Mouse (Mus musculus): ENCODE data around the gene Pno1.
"Not testable (repeated sequence)": the region's sequence is repeated elsewhere in the genome, so short reads cannot be mapped to it uniquely, and the experiment has no call there.

The Pno1 gene

DNA sequence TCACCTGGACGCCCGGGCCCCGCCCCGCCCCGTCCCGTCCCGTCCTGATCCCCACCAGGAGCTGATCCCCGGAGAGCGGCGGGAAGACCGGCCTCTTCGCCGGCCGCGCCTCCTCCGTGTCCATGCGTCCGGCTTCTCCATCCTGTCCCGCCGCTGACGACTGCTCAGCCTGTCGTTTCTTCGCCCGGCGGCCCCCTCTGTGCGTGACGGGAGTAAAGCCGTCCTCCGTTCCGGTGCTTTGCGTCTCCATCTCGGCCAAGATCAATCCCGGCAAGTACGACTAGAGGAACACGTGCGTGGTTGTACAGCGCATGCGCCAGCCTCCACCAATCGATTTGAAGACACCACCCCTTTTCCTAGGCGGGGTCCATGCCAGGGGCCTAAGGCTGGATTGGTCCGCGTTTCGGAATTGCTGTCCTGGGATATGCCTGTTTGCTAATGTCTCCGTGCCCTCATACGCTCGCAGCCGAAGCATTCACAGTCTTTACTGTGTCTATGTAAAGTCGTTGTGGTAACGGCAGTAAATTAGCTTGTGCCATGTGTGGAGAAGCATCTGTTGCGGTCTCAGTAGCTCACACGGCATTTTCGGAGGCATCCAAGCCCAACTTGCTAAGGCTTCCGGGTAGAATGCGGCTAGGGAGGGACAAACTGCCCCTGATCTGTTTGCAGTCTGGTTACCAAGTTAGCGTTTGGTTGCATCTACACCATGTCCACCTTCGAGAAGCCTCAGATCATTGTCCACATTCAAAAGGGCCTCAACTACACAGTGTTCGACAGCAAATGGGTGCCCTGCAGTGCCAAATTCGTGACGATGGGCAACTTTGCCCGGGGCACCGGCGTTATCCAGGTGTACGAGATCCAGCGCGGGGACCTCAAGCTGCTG, at the start of gene Pno1:
TSS of gene Pno1 (minus strand) at position 311 of the 883 bp plus-strand sequence.
- peak; percentile 95 for DNase-seq (ENCODE audit: low read depth, low spot score)

DNA sequence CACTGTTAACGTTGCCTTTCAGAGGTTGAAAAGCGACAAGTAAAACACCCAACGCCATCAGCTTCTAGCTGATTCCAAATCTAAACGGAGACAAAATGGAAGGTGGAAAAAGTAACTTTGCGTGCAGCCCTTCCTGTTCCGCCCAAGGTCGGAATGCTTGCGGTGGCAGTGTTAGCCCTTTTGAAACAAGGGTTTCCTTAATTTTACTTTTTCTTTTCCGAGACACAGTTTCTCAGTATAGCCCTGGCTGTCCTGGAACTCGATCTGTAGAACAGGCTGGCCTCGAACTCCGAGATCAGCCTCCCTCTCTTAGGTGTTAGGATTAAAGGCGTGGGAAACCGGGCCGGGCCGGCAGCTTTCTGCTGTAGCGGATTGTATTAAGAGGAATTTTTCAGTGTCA, 46.5 kb upstream of the Pno1 start:
- no peak for DNase-seq (ENCODE audit: low read depth, low spot score)

DNA sequence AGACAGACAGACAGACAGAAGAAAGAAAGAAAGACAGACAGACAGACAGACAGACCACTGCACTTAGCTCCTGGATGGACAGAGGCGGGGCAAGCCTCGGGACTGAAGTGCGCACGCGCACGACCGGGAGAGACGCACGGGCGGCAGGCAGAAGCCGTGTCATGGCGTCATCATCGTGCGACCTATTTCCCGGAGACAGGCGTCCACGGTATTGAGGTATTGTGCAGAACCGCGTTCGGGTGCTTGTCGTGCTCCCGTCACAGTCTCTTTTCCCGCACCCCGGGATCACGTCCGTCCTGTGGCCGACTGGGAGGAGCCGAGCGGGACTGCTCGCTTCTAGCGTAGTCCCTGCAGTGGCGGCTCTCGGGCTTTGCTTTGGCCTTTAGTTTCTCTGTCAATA, 46.1 kb upstream of the Pno1 start, which contains the start of gene C1d:
TSS of gene C1d (plus strand) at position 137 of the 400 bp plus-strand sequence.
- DNase-seq (ENCODE audit: low read depth, low spot score), result peak; percentile 91

DNA sequence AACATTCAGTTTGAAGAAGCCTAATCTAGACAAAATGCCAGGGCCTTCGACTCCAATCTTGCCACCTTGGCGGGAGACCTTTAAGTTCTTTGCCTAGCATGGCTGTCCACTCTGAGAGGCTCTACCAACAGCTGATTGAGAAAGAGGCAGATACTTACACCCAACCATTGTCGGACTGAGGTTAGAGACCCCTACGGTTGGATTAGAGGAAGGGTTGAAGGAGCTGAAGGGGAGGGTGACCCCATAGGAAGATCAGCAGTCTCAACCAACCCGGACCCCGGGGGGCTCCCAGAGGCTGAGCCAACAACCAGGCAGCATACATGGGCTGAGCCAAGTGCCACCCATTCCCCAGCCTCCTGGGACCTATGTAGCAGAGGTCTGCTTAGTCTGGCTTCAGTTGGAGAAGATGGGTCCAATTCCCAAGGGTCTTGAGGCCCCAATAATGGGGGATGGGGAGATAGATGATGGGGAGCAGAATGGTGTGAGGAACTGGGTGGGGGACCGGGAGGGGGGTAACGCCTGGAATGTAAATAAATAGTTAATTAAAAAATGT, 45.5 kb upstream of the Pno1 start:
- DNase-seq (ENCODE audit: low read depth, low spot score), result no peak

DNA sequence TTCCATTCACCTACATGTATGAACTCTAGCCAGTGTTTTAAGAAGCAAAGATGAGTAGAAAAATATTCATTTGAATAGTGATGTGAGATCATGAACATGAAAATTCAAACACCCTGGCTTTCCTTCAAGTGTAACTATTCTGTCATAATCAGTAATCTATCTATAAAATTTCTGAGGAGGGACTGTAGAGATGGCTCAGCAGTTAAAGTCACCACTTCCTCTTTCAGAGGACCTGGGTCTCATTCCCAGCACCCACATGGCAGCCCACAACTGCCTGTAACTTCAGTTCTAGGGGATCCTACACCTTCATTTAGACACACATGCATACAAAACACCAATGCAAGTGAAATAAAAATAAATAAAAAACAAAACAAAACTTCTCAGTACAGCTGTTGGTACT, 37.3 kb upstream of the Pno1 start:
- no peak for DNase-seq (ENCODE audit: low read depth, low spot score)

DNA sequence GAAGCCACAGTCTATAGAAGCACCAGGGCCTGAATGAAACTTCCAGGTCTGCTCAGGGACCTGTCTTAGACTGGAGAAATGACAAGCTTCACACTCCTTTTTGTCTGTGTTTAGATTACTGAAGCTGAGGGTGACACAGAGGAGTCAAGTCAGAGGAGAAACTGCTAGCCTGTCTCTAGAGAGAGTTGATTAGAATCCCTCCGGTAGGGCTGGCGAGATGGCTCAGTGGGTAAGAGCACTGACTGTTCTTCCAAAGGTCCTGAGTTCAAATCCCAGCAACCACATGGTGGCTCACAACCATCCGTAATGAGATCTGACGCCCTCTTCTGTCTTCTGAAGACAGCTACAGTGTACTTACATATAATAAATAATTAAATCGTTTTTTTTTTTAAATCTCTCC, 27.2 kb upstream of the Pno1 start:
- DNase-seq (ENCODE audit: low read depth, low spot score), result not testable (repeated sequence)

DNA sequence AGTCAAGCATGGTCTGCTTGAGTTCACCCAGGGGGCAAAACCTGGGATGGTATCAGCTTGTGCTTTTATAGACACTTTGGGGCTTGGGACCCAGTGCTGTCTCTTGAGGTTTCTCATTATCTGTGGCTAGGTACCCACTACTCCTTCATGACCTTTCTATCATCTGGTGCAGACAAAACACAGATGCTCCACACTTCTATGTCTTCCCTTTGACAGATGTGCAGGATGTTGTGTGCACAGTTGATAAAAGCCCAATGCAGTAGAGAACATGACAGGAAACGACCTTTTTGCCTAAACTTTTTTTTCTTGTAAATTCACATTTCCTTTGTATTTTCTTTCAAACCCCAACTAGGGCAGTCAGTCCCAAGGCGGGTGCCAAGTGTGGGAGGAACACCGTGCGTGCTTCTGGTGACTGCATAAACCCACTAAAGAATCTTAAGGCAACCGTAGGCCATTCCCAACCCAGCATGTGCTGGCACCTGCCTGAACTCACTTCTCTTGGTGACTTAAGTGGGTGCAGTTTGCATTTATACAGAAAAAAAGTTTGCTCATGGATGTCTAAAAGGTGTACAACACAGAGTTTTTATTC, 25.2 kb upstream of the Pno1 start:
- DNase-seq (ENCODE audit: low read depth, low spot score), result no peak

DNA sequence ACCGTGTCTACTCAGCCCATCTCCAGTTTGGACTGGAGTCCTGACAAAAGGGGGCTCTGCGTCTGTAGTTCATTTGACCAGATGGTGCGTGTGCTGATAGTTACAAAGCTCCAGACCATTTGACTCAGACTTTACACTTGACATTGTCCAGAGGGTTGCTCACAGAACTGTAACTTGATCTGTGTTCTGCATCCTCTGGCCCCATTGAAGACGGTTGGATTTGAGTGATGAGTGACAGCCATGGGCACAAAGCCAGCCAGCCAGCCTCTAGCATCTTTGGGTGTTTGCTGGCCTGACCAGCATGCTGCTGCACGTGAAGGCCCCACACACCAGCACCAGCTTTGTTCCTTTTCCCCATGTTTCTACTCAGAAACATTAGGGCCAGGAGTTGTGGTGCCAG, 21.4 kb upstream of the Pno1 start:
- no peak for DNase-seq (ENCODE audit: low read depth, low spot score)

DNA sequence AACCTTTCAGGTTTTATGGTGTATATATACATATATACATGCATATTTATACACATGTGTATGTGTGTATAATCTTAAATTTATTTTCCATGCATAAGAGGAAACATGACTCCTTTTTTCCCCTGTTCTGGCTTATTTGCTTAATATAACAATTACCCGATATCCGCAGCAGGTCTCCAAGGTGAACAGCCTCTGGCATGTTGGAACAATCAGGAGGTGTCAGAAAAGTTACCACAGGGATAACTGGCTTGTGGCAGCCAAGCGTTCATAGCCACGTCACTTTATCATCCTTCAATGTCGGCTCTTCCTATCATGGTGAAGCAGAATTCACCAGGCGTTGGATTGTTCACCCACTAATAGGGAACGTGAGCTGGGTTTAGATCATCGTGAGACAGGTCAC, 9.8 kb upstream of the Pno1 start:
- no peak for DNase-seq (ENCODE audit: low read depth, low spot score)

DNA sequence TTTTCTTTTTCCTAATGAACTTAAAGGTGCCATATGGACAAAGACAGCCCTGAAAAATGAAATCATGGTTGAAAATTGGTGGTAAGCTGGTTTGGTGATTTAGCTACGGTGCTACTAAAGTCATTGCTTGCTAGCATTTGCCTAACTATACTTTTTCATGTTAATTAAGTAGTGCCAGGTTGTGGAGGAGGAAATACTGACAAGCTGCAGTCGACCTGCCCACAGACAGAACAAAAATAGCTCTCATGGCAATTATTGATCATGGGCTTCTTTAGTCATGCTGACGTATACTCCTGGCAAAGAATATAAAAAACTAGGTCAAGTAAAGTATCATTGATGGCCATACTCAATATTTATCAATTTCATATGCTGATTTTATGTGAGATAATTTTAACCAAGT, 4.1 kb upstream of the Pno1 start:
- no peak for DNase-seq (ENCODE audit: low read depth, low spot score)

DNA sequence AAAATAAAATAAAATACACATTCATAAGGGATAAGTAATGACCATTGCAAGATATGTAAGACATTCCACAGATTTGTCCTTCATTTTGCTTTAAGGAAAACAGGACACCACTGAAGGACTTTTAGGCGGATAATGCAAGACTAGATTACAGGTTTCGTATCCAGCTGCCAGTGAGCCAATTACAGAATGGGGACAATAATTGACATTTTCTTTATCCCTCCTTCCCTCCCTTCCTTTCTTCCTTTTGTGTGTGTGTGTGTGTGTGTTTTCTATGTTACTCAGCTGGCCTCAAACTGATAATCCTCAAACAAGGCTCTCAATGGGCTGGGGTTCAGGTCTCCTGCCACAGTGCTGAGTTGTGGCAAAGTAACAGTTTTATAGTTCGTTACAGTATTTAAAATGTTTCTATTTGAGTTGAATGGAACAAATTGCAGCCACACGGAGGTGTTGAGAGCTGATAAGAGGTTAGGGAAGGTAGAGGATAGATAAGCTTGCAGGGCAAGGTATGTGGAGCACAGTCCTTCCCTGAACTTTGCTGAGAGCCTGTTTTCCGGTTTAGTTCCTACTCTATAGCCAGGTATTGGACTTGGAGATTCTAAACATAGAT, 1.6 kb upstream of the Pno1 start:
- no peak for DNase-seq (ENCODE audit: low read depth, low spot score)

DNA sequence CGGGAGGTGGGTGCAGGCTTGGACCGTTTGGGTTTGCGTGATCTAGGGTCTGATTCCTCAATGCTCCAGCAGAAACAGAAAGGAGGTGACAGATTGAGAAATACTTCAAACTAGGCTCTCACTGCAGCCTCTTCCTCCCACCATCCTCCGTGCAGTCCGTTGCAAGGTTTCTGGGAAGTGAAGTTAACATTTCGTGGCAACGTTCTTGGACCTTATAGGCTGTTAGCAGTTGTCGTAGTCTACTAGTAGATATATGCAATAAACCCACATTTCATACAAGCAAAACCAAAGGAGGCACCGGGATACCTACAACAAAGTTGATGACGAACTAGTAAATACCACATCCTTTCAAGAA, 750 bp upstream of the Pno1 start:
- DNase-seq (ENCODE audit: low read depth, low spot score), result no peak

DNA sequence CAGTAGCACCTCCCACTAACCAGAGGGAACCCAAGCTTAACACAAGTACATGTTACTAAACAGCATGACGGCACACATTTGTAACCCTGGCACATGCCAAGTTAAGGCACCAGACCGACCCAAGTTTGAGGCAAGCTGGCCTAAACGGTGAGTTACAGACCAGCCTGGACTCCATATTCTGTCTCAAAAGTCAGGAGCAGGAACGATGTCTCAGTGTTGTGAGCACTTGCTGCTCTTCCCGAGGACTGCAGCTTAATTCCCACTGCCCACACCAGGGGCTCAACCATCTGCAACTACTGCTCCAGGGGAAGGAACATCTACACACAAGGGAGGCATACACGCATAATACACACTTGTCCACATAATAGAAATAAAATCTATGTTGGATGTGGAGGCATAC, 8.9 kb downstream of the Pno1 start:
- no peak for DNase-seq (ENCODE audit: low read depth, low spot score)

DNA sequence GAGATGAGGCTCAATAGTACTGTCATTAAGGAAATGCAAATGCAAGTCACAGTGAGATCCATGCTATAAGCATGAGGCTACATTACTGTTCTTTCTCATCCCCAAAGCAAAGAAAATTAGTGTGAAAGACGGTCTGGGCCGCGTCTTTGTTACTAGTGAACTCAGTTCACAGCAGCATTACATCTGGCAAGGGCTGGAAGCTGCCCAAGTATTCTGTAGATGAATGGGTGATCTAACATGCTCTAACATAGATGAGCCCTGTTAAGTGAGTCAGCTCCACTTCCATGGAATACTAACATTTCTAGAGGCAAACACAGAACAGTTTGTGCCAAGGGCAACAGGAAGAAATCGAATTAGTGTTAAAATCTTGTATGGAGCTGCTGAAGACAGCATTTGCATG, 10.4 kb downstream of the Pno1 start:
- no peak for DNase-seq (ENCODE audit: low read depth, low spot score)

DNA sequence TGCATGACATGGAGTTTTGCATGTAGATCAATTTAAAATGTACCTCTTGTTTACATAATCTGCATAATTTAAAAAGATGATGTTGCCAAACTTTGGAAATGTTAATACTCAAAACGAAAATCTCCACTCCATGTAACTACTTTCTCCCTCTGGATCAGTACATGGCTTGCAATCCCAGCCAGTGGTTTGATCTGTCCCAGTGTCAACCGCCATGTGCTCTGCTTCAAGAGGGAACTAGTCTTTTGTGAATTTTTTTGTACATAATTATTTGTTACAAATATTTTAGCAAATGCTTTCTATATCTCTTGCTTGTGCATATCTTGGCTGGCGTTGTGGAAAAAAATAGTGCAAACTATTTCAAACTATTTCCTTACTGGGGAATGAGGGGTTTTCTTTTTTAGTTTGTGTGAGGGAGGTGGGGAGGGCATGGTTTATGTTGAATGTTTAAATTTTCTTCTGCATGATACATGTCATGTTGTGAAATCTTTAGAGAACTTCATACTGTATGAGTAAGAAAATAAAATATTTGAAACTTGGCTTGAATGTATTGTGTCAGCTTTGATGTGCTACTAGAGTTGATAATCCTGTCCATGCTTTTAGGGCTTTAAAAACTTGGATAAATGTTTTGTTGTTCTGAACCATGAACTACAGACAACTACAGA, 11.4 kb downstream of the Pno1 start:
- no peak for DNase-seq (ENCODE audit: low read depth, low spot score)

DNA sequence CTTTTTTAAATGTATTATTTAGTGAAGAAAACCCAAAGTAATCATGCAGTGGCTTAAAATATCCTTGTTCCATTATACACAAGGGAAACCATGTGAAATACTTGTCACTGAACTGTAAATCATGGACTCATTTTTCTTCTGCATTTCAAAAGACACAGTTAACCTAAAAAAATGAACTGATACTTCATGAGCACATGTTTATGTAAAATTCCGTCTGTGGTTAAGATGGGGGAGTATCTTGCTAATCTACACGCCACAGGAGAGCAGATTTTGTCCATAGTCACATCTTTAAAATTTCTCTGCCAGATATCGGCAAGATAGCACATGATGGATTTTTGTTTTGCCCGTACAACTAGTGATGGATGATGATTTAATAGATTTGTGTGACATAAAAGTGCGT, 12.2 kb downstream of the Pno1 start:
- DNase-seq (ENCODE audit: low read depth, low spot score), result no peak

DNA sequence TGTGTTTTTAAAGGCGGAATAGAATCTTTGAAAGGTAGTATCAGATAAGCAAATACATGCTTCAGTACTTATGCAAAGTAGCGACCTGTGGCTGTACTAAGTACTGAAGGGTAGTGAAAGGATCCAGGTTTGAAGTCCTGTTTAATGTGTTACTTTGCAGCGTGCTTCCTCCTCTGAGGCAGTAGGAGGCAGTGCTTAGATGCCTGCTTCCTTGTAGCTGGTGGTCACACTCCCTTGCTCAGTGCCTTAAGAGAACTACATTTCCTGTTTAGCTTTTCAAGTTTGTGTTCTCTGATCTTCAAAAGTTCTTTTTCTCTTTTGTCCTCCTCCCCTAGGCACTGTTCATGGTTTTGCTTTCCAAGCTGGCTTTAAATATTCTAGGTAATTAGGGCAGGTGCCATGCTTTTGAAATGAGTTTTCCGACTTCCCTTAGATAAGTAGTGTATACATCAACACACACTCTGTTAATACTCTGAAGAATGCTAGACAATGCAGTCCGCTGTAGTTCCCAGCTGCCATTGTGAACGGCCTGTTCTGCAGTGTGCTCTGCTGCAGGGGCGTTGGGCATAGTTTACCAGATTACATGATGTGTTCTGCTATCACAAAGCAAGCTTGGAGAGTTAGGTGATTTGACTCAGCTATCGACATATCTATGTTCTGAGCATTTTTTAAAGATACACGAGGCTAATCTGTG, 19.1 kb downstream of the Pno1 start:
- DNase-seq (ENCODE audit: low read depth, low spot score), result no peak

DNA sequence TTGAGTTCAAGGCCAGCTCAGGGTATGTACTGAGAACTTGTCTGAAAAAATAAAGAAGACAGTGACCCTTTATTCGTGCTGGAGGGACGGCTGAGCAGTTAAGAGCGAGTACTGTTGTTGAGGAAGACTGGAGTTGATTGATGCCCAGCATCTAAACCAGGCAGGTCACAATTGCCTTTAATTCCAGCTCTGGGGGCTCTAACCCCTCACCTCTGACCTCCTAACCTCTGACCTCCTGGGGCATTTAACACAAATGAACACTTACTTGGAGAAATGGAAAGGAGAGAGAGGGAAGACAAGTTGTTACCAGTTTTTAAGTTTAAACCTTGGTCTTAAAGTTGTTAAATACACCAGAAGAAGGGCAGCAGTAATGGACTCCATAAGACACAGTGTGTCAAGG, 22.6 kb downstream of the Pno1 start:
- no peak for DNase-seq (ENCODE audit: low read depth, low spot score)

DNA sequence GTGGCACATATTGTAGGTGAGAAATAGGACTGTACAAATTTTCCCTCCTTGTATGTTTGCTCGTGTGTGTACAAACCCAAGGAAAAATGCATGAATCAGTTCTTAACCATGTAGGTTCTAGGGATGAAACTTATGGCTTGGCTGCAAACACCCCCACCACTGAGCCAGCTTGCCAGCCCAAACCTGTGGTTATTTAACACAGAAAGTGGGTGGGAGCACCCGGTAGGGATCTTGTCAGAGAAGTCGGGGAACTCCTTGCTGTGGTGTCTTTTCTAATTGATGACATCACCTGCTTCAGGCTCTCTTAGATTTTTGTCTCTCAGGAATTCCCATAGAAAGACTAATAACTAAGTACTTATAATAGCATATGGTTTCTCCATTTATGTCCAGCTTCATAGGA, 23.7 kb downstream of the Pno1 start:
- DNase-seq (ENCODE audit: low read depth, low spot score), result no peak

DNA sequence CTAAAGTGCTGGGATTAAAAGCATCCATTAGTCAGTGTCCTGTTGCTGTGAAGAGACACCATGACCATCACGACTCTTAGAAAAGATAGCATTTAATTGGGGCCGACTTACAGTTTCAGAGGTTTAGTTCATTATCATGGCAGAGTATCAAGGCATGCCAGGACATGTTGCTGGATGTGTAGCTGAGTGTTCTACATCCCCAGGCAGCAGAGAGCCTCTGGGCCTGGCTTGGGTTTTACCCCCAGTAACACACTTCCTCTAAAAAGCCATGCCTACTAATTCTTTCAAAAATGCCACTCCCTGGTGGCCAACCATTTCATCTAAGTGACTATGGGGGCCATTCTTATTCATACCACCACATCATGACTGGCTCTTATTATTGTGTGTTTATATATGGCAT, 28.2 kb downstream of the Pno1 start:
- DNase-seq (ENCODE audit: low read depth, low spot score), result no peak

DNA sequence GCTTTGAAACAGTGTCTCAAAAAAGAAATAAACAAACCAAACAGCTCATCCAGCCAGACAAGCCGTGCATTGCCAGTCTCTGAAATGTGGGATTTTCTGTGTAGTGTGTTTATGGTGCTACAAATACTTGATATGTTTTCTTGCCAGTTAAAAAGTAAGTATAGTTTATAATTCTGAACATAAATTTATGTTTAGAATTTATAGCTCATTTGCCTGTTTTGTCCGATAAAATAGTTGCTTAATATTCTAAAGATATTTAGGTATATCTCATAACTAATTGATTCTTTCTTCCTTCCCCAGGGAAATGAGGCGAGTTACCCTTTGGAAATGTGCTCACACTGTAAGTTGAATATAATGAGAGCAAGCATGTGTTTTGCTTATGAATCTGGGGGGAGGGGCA, 29.6 kb downstream of the Pno1 start, which contains the start of gene Wdr92:
TSS of gene Wdr92 (plus strand) at position 301 of the 400 bp plus-strand sequence.
- no peak for DNase-seq (ENCODE audit: low read depth, low spot score)
